Mouse (Mus musculus) lung, adult 2 months (tissue): Measurements from ENCODE around the gene Rnf216.

Experiments
- CTCF ChIP-seq: fragments of 200-500 bp; IDR thresholded peaks from 2 replicates; pipeline ENCODE4 v1.5.1; 2011; ENCODE audit warnings: mild to moderate bottlenecking, low read length, control low read depth; ENCODE audit not compliant: insufficient read depth
- POLR2A ChIP-seq: fragments of 200-500 bp; IDR thresholded peaks from 2 replicates; pipeline ENCODE4 v1.6.1; 2011; ENCODE audit warnings: low read depth, mild to moderate bottlenecking, control low read depth, low read length, borderline replicate concordance; ENCODE audit errors: extremely low read depth

GRCm38 (mm10) chr5:142989167-142989566 is 123.6 kb downstream of the Rnf216 start:
- no peak for TF ChIP-seq POLR2A
- no peak for TF ChIP-seq CTCF
